In genomic region chr5:34293363-34293762, GRCm38 (mm10) we compare ENCODE assay signal across 21 mouse cellular contexts. TPM values are rescaled to one million over a fixed set of nuclear protein-coding genes. Genes with fewer than 3 reads are reported as not detected.
DNase-seq lines count a peak whose midpoint lies in the region; ATAC-seq and TF ChIP-seq lines count a peak whose summit lies in the region.
"Had no signal": no experiment of that assay in that cellular context is flagged by ENCODE, and none has a peak within 500 bp of the region (broad histone marks: within the 10 kb centered on the region; RNA-seq: fewer than 3 reads in every experiment).

No protein-coding gene starts in this region.

- TF ChIP-seq EP300 in heart, adult 2 months (IDR thresholded peaks at IDR 0.05; ENCODE audit: insufficient read depth, low read depth, low read length) = no peak
- TF ChIP-seq EP300 in lung, postnatal 0 days (IDR thresholded peaks at IDR 0.05) = no peak

- H3K9me3 ChIP-seq in lung, postnatal 0 days (ENCODE audit: low read length) = no peaks in the 10 kb centered on the region
- H3K9me3 ChIP-seq: embryonic facial prominence, embryonic 13.5 days; limb, embryonic 13.5 days; midbrain, embryonic 13.5 days; stomach, embryonic 15.5 days had no signal

- ATAC-seq in lung, postnatal 0 days = no peak
- ATAC-seq: activated CD4-positive, CD25-positive, alpha-beta regulatory T cell, adult 4 months; midbrain, embryonic 13.5 days had no signal

- 86% methylated on average over 6 of the region's 6 CpGs for WGBS in heart, adult 2 months
- 73% methylated on average over 6 of the region's 6 CpGs for WGBS in lung, postnatal 0 days

- intact Hi-C loops in heart, adult 2 months (cut with DNase I) = no loop called here
- intact Hi-C loops in heart, postnatal 10 days (cut with DNase I) = no loop called here

- no peak overlapping the region for H3K9ac ChIP-seq in heart, adult 2 months (ENCODE audit: low read depth, low read length)
- H3K9ac ChIP-seq in lung, postnatal 0 days (replicated peaks; ENCODE audit: low read depth) = no peak overlapping the region
- H3K9ac ChIP-seq: embryonic facial prominence, embryonic 13.5 days; limb, embryonic 13.5 days; midbrain, embryonic 13.5 days; stomach, embryonic 15.5 days had no signal

- TF ChIP-seq POLR2A in heart, adult 2 months (IDR thresholded peaks at IDR 0.05; ENCODE audit: insufficient read depth, low read depth, low read length) = no peak

- peaks cover 3% of the 10 kb centered on the region for H3K27me3 ChIP-seq in heart, adult 2 months (ENCODE audit: control insufficient read depth, insufficient read depth, low read length)
- H3K27me3 ChIP-seq in lung, postnatal 0 days (replicated peaks; ENCODE audit: insufficient read depth, low read length) = peaks cover 3% of the 10 kb centered on the region

- no peak overlapping the region for H3K4me2 ChIP-seq in lung, postnatal 0 days (replicated peaks; ENCODE audit: low read depth, low read length)
- H3K4me2 ChIP-seq: embryonic facial prominence, embryonic 13.5 days; limb, embryonic 13.5 days; midbrain, embryonic 13.5 days; stomach, embryonic 15.5 days had no signal

- no peak overlapping the region for H3K27ac ChIP-seq in heart, adult 2 months
- H3K27ac ChIP-seq in lung, postnatal 0 days (ENCODE audit: low read length) = no peak overlapping the region
- H3K27ac ChIP-seq: embryonic facial prominence, embryonic 13.5 days; limb, embryonic 13.5 days; midbrain, embryonic 13.5 days; stomach, embryonic 15.5 days had no signal

- TF ChIP-seq CTCF in heart, adult 2 months (IDR thresholded peaks at IDR 0.05) = peak; percentile 42
- TF ChIP-seq CTCF in lung, postnatal 0 days (IDR thresholded peaks at IDR 0.05) = peak; percentile 45

- H3K4me1 ChIP-seq in heart, adult 2 months (ENCODE audit: control insufficient read depth, insufficient read depth, low read length) = peaks cover 1% of the 10 kb centered on the region
- H3K4me1 ChIP-seq in lung, postnatal 0 days (ENCODE audit: insufficient read depth, low read depth, low read length) = no peaks in the 10 kb centered on the region
- H3K4me1 ChIP-seq: embryonic facial prominence, embryonic 13.5 days; limb, embryonic 13.5 days had no signal

- no peaks in the 10 kb centered on the region for H3K79me2 ChIP-seq in heart, adult 2 months (replicated peaks; ENCODE audit: control insufficient read depth, insufficient read depth, low read length)

- no peak for DNase-seq in heart, adult 2 months
- no peak for DNase-seq in heart, postnatal 10 days
- DNase-seq in lung, postnatal 0 days (ENCODE audit: low spot score) = no peak
- DNase-seq in lung, postnatal 25 days (ENCODE audit: low spot score) = no peak
- DNase-seq in A20 (ENCODE audit: low read depth, low spot score) (peak; percentile 46), R1 (ENCODE audit: low read depth, low spot score) (peak; percentile 70)
- DNase-seq in kidney, postnatal 4 days = no peak
- no peak for DNase-seq in adrenal gland, adult 8-10 months
- DNase-seq: cerebellum, adult 11 months; heart, adult 18-20 months; heart, postnatal 14 days; kidney, postnatal 36 days; lung, postnatal 14 days had no signal

- H3K36me3 ChIP-seq in heart, adult 2 months (ENCODE audit: control insufficient read depth, insufficient read depth, low read length) = no peaks in the 10 kb centered on the region
- no peaks in the 10 kb centered on the region for H3K36me3 ChIP-seq in lung, postnatal 0 days (ENCODE audit: insufficient read depth, low read length)
- H3K36me3 ChIP-seq: embryonic facial prominence, embryonic 13.5 days; limb, embryonic 13.5 days; midbrain, embryonic 13.5 days; stomach, embryonic 15.5 days had no signal

- no peak overlapping the region for H3K4me3 ChIP-seq in heart, adult 2 months
- no peak overlapping the region for H3K4me3 ChIP-seq in lung, postnatal 0 days (ENCODE audit: low read depth, low read length)
- H3K4me3 ChIP-seq: embryonic facial prominence, embryonic 13.5 days; limb, embryonic 13.5 days; midbrain, embryonic 13.5 days; stomach, embryonic 15.5 days had no signal

RNA-seq across cellular contexts. Expression of gene Cfap99, which starts 5.0 kb away (rescaled TPM):
- not detected for total RNA-seq in heart, adult 2 months (2021)
- polyA plus RNA-seq in heart, adult 2 months (2012; rRNA removed) = not detected in 2 replicates
- total RNA-seq in heart, postnatal 10 days (2021) = not detected
- 0.35 and 0.71 TPM in 2 replicates for polyA plus RNA-seq in lung, postnatal 0 days (2015; fragmentation: Nextera tagmentation; extraction: Ambion mirVana)
- total RNA-seq in adrenal gland, adult 8-10 months (2022) = under 1 TPM in 1 of 4 experiments, not detected in 3; 0.19 TPM
- total RNA-seq: common myeloid progenitor, adult 5-6 weeks; heart, adult 18-20 months; heart, postnatal 14 days had no signal
- polyA plus RNA-seq: activated CD4-positive, CD25-positive, alpha-beta regulatory T cell, adult 4 months; embryonic facial prominence, embryonic 13.5 days; forebrain, embryonic 11.5 days; limb, embryonic 13.5 days; midbrain, embryonic 13.5 days; neural tube, embryonic 11.5 days; stomach, embryonic 15.5 days had no signal

RNA-seq across cellular contexts. Expression of gene Zfyve28, which starts 5.1 kb away (rescaled TPM):
- under 1 TPM; 0.65 to 0.75 TPM for total RNA-seq in heart, adult 2 months (2021)
- 1.3 and 1.7 TPM in 2 replicates for polyA plus RNA-seq in heart, adult 2 months (2012; rRNA removed)
- 1 to 10 TPM; 1.3 to 1.4 TPM for total RNA-seq in heart, postnatal 10 days (2021)
- polyA plus RNA-seq in lung, postnatal 0 days (2015; fragmentation: Nextera tagmentation; extraction: Ambion mirVana) = 0.16 and 0.24 TPM in 2 replicates
- 1 to 10 TPM in 2 of 4 experiments, under 1 TPM in 2; 0.52 to 2.1 (median 1.1) TPM for total RNA-seq in adrenal gland, adult 8-10 months (2022)
- total RNA-seq: common myeloid progenitor, adult 5-6 weeks had no signal

RNA-seq across cellular contexts. Expression of gene Rnf4, which starts 42.7 kb away (rescaled TPM):
- total RNA-seq in heart, adult 2 months (2021) = 10 to 100 TPM; 30.9 to 31.5 TPM
- polyA plus RNA-seq in heart, adult 2 months (2012; rRNA removed) = 27.2 and 44.3 TPM in 2 replicates
- total RNA-seq in heart, postnatal 10 days (2021) = 10 to 100 TPM; 57.1 to 62.6 TPM
- 68.5 and 71.5 TPM in 2 replicates for polyA plus RNA-seq in lung, postnatal 0 days (2015; fragmentation: Nextera tagmentation; extraction: Ambion mirVana)
- total RNA-seq in adrenal gland, adult 8-10 months (2022) = 100 to 1,000 TPM in 1 of 4 experiments, 10 to 100 TPM in 3; 87.2 to 105 (median 94.0) TPM

Comparison
In these comparisons a context has a peak if more than half of its experiments do, and no peak if none do; other contexts are left out.
1. DNase-seq: peak in A20 (single experiment) and R1 (single experiment); none in heart, adult 2 months (0 of 2), heart, postnatal 10 days (0 of 2), lung, postnatal 0 days (single experiment), lung, postnatal 25 days (single experiment), kidney, postnatal 4 days (0 of 2) and adrenal gland, adult 8-10 months (single experiment).